Mouse (Mus musculus): ENCODE results near the gene Ampd1. TPM values are rescaled to one million over a fixed set of nuclear protein-coding genes. Genes with fewer than 3 reads are reported as not detected.

Ampd1 gene
- 0.26 and 0.49 TPM in 2 replicates for total RNA-seq (2012; rRNA removed)

DNA sequence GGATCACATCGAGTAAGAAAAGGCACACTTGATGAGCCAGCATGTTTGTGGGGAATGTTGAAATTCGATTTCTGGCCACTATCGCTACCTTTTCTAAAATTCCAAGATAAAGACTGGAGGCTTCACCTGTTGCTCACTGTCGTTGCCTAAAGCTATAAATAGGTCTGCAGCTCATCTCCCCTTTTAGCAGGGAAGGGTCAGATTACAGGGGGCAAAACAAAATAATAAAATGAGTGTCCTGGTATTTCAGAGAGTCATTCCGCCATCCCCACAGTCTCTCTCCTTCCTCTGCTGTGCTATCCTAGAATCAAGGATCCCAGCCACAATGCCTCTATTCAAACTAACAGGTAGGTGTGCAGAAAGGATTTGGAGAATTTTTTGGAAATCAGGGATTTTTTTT, at the start of gene Ampd1:
Gene Ampd1, plus strand, starts transcription at position 244 of the 400 bp plus-strand sequence.
- TF ChIP-seq HCFC1 (IDR thresholded peaks at IDR 0.05; ENCODE audit: borderline replicate concordance, insufficient read depth, low read length), result no peak
- TF ChIP-seq MAFK (IDR thresholded peaks at IDR 0.05; ENCODE audit: insufficient read depth, low read depth, low read length), result 0 out of 2 replicates have a peak, but pooled peaks have one; percentile 8
- peaks cover 2% of the 10 kb centered on the region; the same call in 1 of the 2 replicates for H3K36me3 ChIP-seq (ENCODE audit: control insufficient read depth, insufficient read depth, low read length, poor library complexity, severe bottlenecking)
- no peak within 1 kb of the TSS for H3K27ac ChIP-seq (ENCODE audit: insufficient read depth, low read depth, low read length, poor library complexity, severe bottlenecking)
- no peak within 1 kb of the TSS for H3K9ac ChIP-seq (ENCODE audit: insufficient read depth, low read depth, low read length, poor library complexity, severe bottlenecking)
- no peaks in the 10 kb centered on the region for H3K9me3 ChIP-seq (ENCODE audit: control insufficient read depth, insufficient read depth, low read depth, low read length)
- DNase-seq (ENCODE audit: low read depth, low spot score), result no peak
- in situ Hi-C loops (cut with MboI; ENCODE audit: low sequenced_read_pairs in 2 of 2, unreplicated experiment in 2 of 2), result no loop called here
- no peak within 1 kb of the TSS for H3K4me3 ChIP-seq (ENCODE audit: insufficient read depth in 1 of 2, low read depth in 1 of 2, low read length in 2 of 2, poor library complexity in 1 of 2, severe bottlenecking in 1 of 2)
- no peaks in the 10 kb centered on the region for H3K4me1 ChIP-seq (ENCODE audit: control insufficient read depth in 2 of 2, insufficient read depth in 2 of 2, low read length in 2 of 2, poor library complexity in 1 of 2)

DNA sequence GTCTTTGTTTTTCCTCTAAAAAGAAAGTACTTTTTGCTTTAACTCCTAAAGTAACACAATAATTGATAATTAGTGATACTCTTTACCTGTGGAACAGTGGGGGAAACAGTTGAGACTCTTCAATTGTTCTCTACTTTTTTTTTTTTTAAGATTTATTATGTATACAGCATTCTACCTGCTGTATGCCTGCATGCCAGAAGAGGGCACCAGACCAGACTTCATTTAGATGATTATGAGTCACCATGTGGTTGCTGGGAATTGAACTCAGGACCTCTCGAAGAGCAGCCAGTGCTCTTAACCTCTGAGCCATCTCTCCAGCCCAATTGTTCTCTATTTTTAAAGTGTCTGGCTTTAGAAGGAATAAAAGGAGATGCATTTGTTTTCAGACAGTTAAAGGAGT, 47.6 kb upstream of the Ampd1 start:
- Histone ChIP-seq H3K9ac (ENCODE audit: insufficient read depth, low read depth, low read length, poor library complexity, severe bottlenecking) (no peak overlapping the region), H3K4me3 (ENCODE audit: insufficient read depth in 1 of 2, low read depth in 1 of 2, low read length in 2 of 2, poor library complexity in 1 of 2, severe bottlenecking in 1 of 2) (no peak overlapping the region), H3K36me3 (ENCODE audit: control insufficient read depth, insufficient read depth, low read length, poor library complexity, severe bottlenecking) (peaks cover 3% of the 10 kb centered on the region; the same call in 1 of the 2 replicates), H3K27ac (ENCODE audit: insufficient read depth, low read depth, low read length, poor library complexity, severe bottlenecking) (no peak overlapping the region), H3K4me1 (ENCODE audit: control insufficient read depth in 2 of 2, insufficient read depth in 2 of 2, low read length in 2 of 2, poor library complexity in 1 of 2) (peaks cover 2 to 6% of the 10 kb centered on the region in 2 experiments; a peak in 3 of 4 replicates), H3K9me3 (ENCODE audit: control insufficient read depth, insufficient read depth, low read depth, low read length) (no peaks in the 10 kb centered on the region)
- in situ Hi-C loops (cut with MboI; ENCODE audit: low sequenced_read_pairs in 2 of 2, unreplicated experiment in 2 of 2), result no loop called here
- TF ChIP-seq ZNF384 (IDR thresholded peaks at IDR 0.05; ENCODE audit: low read depth, low read length), result peak; percentile 92
- no peak; the same call in 1 of the 2 replicates for TF ChIP-seq CHD2 (IDR thresholded peaks at IDR 0.05; ENCODE audit: low read depth, low read length)
- DNase-seq (ENCODE audit: low read depth, low spot score), result peak; percentile 25

DNA sequence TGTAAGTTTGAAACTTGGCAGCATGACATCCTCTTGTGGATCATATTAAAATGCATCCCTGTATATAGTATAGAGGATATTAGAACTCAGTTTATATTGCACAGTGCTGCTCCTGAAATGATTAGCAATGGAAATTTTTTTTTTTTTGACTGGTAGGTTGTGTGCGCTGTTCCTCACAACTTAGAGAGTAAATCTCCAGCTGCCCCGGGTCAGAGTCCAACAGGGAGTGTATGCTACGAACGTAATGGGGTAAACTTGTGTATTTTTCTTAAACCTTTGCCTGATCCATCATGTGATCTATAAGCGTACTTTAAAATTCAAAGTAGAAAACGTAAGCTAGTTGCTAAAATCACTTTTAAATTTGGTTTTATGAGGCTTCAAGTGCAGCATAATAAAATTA, 33.5 kb upstream of the Ampd1 start:
- in situ Hi-C loops (cut with MboI; ENCODE audit: low sequenced_read_pairs in 2 of 2, unreplicated experiment in 2 of 2), result no loop called here
- H3K36me3 ChIP-seq (ENCODE audit: control insufficient read depth, insufficient read depth, low read length, poor library complexity, severe bottlenecking), result peaks cover 15% of the 10 kb centered on the region
- no peak for DNase-seq (ENCODE audit: low read depth, low spot score)
- H3K4me3 ChIP-seq (ENCODE audit: insufficient read depth in 1 of 2, low read depth in 1 of 2, low read length in 2 of 2, poor library complexity in 1 of 2, severe bottlenecking in 1 of 2), result no peak overlapping the region
- TF ChIP-seq ZC3H11A (IDR thresholded peaks at IDR 0.05; ENCODE audit: borderline replicate concordance, low read depth, low read length), result no peak
- no peak for TF ChIP-seq MAFK (IDR thresholded peaks at IDR 0.05; ENCODE audit: insufficient read depth, low read depth, low read length)
- no peak for TF ChIP-seq ZNF384 (IDR thresholded peaks at IDR 0.05; ENCODE audit: low read depth, low read length)
- TF ChIP-seq CHD2 (IDR thresholded peaks at IDR 0.05; ENCODE audit: low read depth, low read length), result no peak
- TF ChIP-seq HCFC1 (IDR thresholded peaks at IDR 0.05; ENCODE audit: borderline replicate concordance, insufficient read depth, low read length), result no peak
- no peak overlapping the region for H3K27ac ChIP-seq (ENCODE audit: insufficient read depth, low read depth, low read length, poor library complexity, severe bottlenecking)
- no peak overlapping the region for H3K9ac ChIP-seq (ENCODE audit: insufficient read depth, low read depth, low read length, poor library complexity, severe bottlenecking)
- H3K9me3 ChIP-seq (ENCODE audit: control insufficient read depth, insufficient read depth, low read depth, low read length), result no peaks in the 10 kb centered on the region
- H3K4me1 ChIP-seq (ENCODE audit: control insufficient read depth in 2 of 2, insufficient read depth in 2 of 2, low read length in 2 of 2, poor library complexity in 1 of 2), result no peaks in the 10 kb centered on the region; a peak in 1 of 4 replicates

DNA sequence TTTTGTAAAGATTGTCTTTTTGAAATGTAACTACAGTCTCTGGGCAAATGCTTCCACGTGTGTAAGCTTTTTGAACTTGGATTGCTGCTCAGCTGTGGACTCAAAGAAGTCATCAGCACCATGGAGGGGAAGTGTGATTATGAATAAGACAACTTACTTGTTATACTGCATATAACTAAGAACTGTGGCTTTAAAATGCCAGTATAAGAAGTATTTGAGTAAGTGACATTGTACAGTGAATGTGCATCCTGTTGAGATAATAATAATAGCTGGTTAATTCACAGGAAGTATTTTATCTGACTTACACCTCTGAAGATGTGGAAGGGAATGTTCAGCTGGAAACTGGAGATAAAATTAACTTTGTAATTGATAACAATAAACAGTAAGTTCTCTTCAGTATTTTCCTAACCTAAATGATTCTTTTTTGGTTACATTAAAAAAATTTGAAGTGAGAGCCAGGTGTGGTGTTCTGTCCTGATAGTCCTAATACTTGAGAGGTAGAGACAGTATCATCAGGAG, 32.9 kb upstream of the Ampd1 start:
- no peak for TF ChIP-seq ZC3H11A (IDR thresholded peaks at IDR 0.05; ENCODE audit: borderline replicate concordance, low read depth, low read length)
- TF ChIP-seq ZNF384 (IDR thresholded peaks at IDR 0.05; ENCODE audit: low read depth, low read length), result no peak
- no peak for TF ChIP-seq HCFC1 (IDR thresholded peaks at IDR 0.05; ENCODE audit: borderline replicate concordance, insufficient read depth, low read length)
- TF ChIP-seq CHD2 (IDR thresholded peaks at IDR 0.05; ENCODE audit: low read depth, low read length), result no peak
- TF ChIP-seq MAFK (IDR thresholded peaks at IDR 0.05; ENCODE audit: insufficient read depth, low read depth, low read length), result no peak
- no peaks in the 10 kb centered on the region for H3K4me1 ChIP-seq (ENCODE audit: control insufficient read depth in 2 of 2, insufficient read depth in 2 of 2, low read length in 2 of 2, poor library complexity in 1 of 2)
- H3K27ac ChIP-seq (ENCODE audit: insufficient read depth, low read depth, low read length, poor library complexity, severe bottlenecking), result no peak overlapping the region
- no peak overlapping the region for H3K9ac ChIP-seq (ENCODE audit: insufficient read depth, low read depth, low read length, poor library complexity, severe bottlenecking)
- peaks cover 15% of the 10 kb centered on the region for H3K36me3 ChIP-seq (ENCODE audit: control insufficient read depth, insufficient read depth, low read length, poor library complexity, severe bottlenecking)
- no peaks in the 10 kb centered on the region for H3K9me3 ChIP-seq (ENCODE audit: control insufficient read depth, insufficient read depth, low read depth, low read length)
- no peak for DNase-seq (ENCODE audit: low read depth, low spot score)
- no peak overlapping the region for H3K4me3 ChIP-seq (ENCODE audit: insufficient read depth in 1 of 2, low read depth in 1 of 2, low read length in 2 of 2, poor library complexity in 1 of 2, severe bottlenecking in 1 of 2)
- in situ Hi-C loops (cut with MboI; ENCODE audit: low sequenced_read_pairs in 2 of 2, unreplicated experiment in 2 of 2), result no loop called here

DNA sequence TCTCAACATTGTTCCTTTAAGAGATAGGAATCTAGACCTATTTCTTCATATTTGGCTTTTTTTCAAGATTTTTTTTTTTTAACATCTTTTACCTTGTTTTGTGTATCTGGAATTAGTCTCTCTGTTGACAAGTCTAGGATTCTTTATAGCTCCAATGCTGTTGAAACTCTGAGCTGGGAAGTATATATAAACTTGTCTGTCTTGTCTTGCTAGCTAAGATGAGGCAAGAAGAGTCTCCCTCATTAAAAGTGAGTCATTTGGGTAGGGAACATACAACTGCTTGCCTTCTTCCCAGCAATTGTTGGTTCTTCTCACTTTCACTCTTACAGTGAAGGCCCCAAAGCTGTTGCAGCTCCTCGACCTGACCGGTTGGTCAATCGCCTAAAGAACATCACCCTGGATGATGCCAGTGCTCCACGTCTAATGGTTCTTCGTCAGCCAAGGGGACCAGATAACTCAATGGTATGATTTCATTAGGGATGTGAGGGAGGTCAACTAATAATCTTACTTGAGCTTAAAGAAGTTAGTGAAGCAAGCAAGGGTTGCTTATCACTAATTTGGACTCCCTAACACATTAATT, 17.7 kb upstream of the Ampd1 start:
- TF ChIP-seq MAFK (IDR thresholded peaks at IDR 0.05; ENCODE audit: insufficient read depth, low read depth, low read length), result no peak
- no peak for TF ChIP-seq HCFC1 (IDR thresholded peaks at IDR 0.05; ENCODE audit: borderline replicate concordance, insufficient read depth, low read length)
- TF ChIP-seq CHD2 (IDR thresholded peaks at IDR 0.05; ENCODE audit: low read depth, low read length), result no peak
- no peak for TF ChIP-seq ZNF384 (IDR thresholded peaks at IDR 0.05; ENCODE audit: low read depth, low read length)
- TF ChIP-seq ZC3H11A (IDR thresholded peaks at IDR 0.05; ENCODE audit: borderline replicate concordance, low read depth, low read length), result no peak
- H3K4me1 ChIP-seq (ENCODE audit: control insufficient read depth in 2 of 2, insufficient read depth in 2 of 2, low read length in 2 of 2, poor library complexity in 1 of 2), result no peaks in the 10 kb centered on the region
- in situ Hi-C loops (cut with MboI; ENCODE audit: low sequenced_read_pairs in 2 of 2, unreplicated experiment in 2 of 2), result no loop called here

More for the DNA sequence above, 17.7 kb upstream of the Ampd1 start:
- Histone ChIP-seq H3K27ac (ENCODE audit: insufficient read depth, low read depth, low read length, poor library complexity, severe bottlenecking) (no peak overlapping the region), H3K36me3 (ENCODE audit: control insufficient read depth, insufficient read depth, low read length, poor library complexity, severe bottlenecking) (peaks cover 25% of the 10 kb centered on the region), H3K9me3 (ENCODE audit: control insufficient read depth, insufficient read depth, low read depth, low read length) (no peaks in the 10 kb centered on the region), H3K9ac (ENCODE audit: insufficient read depth, low read depth, low read length, poor library complexity, severe bottlenecking) (no peak overlapping the region), H3K4me3 (ENCODE audit: insufficient read depth in 1 of 2, low read depth in 1 of 2, low read length in 2 of 2, poor library complexity in 1 of 2, severe bottlenecking in 1 of 2) (no peak overlapping the region)
- DNase-seq (ENCODE audit: low read depth, low spot score), result no peak
